Mouse (Mus musculus): ENCODE results near the gene Tprn.
A peak's percentile ranks its signal among the peaks of the same experiment; 100 is the strongest.

The Tprn gene

DNA sequence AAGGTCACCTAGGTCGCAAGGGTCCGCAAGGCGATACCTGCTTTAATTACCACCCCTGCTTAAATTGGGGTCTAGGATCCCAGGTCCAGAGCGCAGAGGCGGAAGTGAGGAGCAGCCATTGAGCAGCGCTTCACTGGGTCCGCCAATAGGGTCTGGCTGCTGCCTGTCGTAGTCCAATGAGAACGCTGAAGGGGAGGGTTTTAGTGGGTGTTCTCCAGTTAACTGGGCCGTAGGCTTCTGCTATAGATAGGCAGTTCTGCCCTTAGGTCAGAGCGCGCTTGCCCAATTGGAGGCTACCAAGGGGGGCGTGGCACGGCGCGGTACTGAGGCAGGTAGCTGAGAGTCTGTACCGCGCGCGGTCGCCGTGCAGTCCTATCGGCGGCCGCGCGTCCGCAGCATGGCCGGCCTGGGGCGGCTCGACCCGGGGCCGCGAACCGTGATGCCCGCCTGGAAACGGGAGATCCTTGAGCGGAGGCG is at the start of gene Tprn:
TSS of gene Tprn (plus strand) at position 328 of the 477 bp plus-strand sequence.
- peak; percentile 96 for DNase-seq (ENCODE audit: low read depth, low spot score)

DNA sequence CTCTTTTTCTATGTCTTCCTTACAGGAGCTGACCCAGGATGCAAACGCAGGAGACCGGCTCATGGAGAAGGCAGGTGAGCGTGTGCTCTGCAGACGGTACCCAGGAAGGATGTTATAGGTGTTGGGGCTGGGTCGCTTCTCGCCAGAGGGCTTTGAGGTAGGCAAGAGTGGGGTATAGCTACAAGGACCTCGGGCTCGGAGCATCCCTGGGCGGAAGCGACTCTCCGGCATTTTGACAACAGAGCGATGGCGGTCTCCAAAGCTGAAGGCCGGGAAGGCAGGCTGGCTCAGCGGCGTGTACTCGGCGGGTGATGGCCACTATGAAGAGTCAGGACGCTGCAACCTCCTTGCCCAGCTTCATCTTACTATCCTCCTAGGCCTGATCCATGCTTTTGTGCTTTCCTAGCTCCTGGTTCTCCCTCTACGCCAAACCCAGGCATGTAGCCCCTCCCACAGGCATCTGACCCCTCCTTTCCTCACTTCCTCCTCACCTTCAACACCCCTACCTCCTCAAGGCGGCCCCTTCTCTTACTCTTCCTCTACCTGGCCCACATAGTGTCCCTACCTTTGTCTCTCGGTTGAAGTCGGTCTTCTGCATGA is 49.1 kb upstream of the Tprn start:
- no peak for DNase-seq (ENCODE audit: low read depth, low spot score)

DNA sequence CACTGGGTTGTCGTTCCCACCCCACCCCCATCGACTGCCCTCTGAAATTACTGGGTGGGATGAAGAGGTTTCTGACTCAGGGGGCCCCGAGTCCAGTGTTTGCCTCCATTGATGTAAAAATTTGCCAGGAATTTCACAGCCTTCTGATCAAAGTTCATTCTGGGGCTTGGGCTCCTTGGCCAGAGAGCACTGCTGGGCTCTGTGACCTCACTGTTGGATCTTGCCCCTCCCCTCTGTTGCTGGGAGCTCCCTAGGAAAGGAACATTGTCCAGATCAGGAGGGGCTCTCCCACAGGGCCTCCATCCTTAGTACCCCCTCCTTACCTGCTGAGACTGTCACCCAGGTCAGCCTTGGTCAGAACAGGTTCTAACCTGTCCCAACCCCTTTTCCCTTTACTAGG is 48.0 kb upstream of the Tprn start, which contains the start of gene Stpg3:
TSS of gene Stpg3 (minus strand) at position 194 of the 400 bp plus-strand sequence.
- no peak for DNase-seq (ENCODE audit: low read depth, low spot score)

DNA sequence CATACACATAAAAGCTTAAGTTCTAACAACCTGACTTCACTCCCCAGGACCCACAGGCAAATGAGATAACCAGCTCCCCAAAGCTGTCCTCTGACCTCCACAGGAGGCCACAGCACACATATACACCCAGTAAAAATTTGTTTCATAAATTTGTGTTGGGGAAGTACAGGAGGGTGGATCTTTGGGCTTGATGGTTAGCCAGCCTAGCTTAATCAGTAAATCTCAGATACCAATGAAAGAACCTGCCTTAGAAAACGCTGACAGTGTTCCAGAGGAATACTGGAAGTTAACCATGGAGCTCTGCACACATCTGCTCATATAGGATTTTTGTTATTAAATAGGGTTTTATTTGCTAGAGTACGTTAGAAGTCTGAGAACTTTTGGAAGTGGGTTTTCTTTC is 44.8 kb upstream of the Tprn start:
- no peak for DNase-seq (ENCODE audit: low read depth, low spot score)

DNA sequence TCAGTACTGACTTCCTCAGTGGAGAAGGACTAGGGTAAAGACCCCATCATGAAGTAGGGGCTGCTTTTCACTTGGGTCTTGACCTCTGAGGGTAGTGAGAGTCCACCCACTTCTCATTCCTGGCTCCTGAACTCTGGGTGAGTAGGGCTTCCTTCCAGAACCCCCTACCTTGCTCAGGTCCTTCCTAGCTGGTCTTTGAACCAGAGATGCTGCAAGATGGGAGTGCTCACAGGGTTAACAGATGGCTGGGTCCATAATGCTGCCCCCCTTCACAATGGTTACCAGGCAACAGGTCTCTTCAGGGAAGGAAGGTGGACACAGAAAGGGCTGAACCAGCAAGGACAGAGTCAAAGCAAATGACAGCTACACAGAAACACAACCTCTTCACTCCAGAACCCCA is 44.0 kb upstream of the Tprn start, which contains the start of gene Fam166a:
TSS of gene Fam166a (plus strand) at position 301 of the 400 bp plus-strand sequence.
- no peak for DNase-seq (ENCODE audit: low read depth, low spot score)

DNA sequence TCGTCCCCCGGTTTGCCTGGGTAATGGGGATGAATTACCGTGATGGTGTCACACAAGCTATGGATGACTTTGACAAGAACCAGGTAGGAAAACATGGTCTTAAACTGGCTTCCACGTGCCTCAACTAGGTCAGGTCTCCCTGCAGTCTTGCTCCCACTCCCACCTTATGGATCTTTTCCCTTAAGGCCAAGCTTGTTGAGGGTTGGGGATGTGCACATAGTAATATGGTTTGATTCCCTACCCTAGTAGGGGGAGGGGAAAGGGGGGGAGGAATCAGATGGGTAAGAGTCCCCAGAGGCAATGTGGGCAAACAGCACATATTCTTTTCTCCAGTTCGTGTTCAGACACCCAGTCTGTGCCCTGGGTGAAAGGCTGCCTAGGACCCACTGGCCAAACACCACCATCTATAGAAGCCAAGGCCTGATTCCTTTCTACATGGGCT is 41.1 kb upstream of the Tprn start:
- DNase-seq (ENCODE audit: low read depth, low spot score): no peak

DNA sequence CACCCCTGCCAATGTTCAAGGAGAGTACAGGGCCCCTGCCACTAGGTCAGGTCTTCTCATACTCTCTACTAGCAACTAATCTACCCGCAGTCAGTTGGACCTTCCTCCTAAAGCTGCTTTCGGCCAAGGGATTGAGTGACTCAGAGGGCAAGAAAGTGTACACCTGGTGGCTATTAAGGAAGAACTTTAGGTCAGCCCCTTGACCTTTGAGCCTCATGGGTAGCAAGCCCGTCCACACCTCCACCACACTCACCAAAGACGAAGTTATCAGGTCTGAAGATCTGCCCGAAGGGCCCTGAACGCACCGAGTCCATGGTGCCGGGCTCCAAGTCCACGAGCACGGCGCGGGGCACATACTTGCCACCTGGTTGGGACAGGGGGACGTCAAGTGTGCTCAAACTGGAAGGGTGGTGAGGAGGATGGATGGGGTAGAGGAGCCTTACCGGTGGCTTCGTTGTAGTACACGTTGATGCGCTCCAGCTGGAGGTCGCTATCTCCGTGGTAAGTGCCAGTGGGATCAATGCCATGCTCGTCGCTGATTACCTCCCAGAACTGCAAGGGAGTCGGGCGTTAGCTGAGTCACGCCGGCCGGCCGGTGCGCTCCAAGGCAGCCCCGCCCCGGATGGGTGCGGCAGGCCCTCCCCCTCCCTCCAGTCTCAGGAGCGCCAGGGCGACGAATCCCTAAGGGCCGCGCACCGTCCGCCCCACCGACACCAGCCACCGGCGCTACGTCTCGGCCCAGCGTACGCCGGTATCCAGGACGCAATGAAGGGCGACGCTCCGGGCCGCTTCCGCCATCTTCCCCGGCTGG is 38.5 kb upstream of the Tprn start:
- no peak for DNase-seq (ENCODE audit: low read depth, low spot score)

DNA sequence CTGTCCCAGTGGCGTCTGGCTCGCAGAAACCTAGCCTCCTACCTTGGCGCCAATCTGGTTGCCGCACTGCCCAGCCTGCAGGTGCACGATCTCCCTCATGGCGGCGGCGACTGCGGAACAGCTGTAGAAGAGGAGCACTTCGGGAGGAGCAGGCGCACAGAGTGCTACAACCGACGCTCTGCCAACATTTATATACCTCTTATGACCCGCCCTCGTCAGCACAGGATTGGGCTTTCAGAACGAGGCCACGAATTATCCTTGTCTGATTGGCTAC is 38.0 kb upstream of the Tprn start, which contains the start of gene Tubb4b:
TSS of gene Tubb4b (minus strand) at position 211 of the 274 bp plus-strand sequence.
- peak; percentile 99 for DNase-seq (ENCODE audit: low read depth, low spot score)

DNA sequence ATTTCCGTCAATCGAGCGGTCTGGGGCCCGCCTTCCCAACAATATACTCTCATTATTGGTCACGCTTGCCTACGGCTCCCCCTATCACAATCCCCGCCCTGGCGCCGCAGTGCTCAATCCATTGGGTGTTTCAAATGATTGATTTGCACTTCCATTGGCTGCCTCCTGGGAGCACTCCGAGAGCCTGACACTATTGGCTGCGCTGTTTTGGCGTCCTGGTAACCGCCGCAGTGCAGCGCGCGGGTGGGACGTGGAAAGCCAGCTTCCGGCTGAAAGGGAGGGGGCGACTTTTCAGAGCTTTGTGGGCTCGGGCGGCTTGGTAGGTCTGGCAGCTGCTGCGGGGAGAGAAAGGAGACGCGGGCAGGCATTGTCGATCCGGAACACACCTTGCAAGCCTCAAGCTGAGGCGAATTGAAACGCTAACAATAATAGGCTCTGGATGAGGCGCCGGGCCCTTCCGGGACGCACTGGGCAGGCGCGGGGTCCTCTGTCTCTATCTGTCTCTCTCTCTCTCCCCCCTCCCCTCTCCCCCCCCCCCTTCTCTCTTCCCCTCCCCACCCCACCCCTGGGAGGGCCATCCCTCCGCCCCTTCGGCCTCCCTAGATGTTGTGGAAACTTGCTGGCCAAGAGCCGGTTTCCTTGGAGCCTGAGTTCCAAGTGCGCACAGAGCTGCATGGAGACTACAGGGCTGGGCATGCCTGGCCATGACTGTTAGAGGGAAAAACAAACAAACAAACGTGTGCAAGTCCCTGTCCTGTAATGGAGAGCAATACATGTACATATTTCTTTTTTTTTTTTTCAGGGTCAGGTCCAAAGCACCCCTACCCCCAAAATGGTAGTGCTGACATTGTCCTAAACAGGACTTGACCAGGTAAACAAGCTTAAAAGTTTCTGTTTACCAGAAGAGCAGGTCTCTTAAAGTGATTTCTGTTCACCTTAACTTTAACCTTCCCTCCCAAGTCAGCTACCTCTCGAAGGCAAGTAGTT is 37.4 kb upstream of the Tprn start:
- DNase-seq (ENCODE audit: low read depth, low spot score): no peak

DNA sequence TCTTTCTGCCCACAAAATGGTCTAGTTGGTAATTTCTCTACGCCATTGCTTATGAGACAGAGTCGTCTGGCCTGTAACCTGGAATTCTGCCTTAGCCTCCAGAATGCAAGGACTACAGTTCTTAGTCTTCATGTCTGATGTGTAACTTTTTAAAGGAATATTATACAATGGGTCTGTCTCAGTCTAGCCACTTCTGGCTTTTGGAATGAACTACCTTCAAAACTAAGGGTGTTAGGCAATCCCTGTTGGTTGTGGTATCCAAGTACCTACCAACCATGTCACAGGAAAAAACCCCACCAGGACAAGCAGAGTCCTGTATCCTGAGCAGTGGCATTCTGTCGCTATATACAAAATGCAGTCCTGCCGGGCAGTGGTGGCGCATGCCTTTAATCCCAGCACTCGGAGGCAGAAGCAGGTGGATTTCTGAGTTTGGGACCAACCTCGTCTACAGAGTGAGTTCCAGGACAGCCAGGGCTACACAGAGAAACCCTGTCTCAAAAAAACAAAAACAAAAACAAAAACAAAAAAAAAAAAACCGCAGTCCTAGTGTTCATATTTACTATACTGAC is 36.5 kb upstream of the Tprn start:
- no peak for DNase-seq (ENCODE audit: low read depth, low spot score)

DNA sequence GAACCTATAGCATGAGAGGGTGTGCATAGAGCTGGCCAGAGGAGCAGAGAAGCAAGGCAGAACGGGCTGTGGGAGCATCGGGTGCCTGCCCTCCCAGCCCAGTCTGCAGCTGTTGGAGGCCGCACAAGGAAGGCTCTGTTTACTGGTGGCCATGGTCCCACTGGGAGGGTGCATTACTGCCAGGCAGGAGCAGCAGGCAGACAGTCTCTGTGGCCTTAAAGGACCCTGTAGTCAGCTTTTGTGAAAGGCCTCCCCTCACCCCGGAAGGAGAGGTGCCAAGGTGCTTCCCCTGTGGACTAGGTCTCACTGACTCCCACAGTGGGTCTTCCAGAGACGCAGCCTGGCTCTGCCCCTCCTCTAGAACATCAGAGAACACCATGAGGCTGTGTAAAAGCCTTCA is 35.6 kb upstream of the Tprn start:
- no peak for DNase-seq (ENCODE audit: low read depth, low spot score)

DNA sequence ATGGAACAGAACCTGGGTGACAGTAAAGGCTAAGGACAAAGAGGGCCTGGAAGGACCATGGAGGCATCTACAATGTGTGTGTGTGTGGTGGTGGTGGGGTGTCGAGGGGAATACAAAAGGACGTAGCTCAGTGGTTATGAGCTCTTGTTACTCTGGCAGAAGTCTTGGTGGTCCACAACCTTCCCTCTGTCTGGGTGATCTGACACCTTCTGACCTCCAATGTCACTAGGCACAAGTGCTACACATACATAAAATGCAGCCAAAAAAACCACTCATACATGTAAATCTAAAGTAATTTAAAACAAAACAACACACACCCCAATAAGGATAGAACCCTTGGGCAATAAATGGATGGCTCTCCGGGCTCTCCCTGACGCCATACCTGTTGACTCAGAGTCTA is 35.0 kb upstream of the Tprn start:
- no peak for DNase-seq (ENCODE audit: low read depth, low spot score)

DNA sequence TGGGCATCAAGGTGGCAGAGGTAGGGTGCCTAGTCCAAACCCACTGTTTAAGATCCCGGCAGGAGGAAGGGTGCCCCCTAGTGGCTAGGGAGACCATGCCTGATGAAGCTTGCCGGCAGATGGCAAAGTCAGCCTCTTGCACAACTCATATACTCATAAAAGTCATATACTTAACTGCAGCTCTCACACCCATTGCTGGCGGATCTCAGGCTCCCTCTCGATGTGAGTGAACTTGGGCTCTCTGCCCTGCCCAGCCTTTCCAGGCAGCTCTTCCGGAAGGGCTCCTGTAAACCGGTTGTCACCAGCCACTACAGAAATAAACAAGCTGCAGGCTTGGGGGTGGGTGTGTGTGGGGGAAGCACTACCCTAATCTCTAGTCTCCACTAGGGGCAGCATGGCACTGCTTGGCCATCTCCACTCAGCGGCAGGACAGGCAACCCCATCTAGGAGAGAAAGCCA is 34.0 kb upstream of the Tprn start:
- peak; percentile 91 for DNase-seq (ENCODE audit: low read depth, low spot score)

DNA sequence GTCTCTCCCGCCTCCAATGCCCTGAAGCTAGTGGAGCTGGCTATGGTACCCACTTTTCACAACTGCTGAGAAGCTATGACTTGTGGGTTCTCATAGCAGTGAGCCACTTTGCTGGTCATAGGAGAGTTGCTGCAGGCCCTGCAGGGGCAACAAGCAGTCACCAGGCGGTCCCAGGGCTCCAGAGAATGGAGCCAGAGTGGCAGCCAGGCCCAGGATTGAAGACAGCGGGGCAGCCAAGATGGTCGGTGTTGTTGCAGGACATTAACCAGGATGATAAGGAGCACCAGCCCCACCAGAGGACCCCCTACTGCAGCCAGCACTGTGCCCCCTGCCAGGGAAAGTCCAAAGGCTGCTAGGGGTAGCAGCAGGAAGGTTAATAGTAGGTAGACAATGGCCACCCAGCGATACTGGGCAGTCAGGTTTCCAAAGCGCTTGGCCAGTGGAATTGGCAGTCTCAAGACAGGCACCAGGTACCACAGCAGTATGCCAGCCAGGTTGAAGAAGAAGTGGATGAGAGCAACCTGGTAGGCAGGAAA is 33.4 kb upstream of the Tprn start:
- DNase-seq (ENCODE audit: low read depth, low spot score): no peak

DNA sequence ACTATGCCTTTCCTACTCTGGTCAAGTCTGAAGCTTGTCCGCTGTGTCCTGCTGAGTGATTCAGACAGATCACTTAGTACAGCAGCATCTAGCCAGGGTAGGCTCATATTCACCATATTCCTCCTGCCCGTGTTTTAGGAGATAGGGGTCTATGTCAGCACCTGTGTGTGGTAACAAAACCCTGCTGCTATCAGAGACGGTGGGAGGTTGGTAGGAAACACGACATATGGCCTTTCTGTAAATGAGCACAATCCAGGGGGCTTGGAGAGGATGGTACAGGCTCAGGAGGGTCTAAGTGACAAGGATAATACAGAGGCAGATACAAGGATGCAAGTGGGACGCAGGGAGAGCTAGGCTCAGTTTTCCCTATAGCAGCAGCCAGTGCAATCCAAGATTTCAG is 32.8 kb upstream of the Tprn start:
- no peak for DNase-seq (ENCODE audit: low read depth, low spot score)

DNA sequence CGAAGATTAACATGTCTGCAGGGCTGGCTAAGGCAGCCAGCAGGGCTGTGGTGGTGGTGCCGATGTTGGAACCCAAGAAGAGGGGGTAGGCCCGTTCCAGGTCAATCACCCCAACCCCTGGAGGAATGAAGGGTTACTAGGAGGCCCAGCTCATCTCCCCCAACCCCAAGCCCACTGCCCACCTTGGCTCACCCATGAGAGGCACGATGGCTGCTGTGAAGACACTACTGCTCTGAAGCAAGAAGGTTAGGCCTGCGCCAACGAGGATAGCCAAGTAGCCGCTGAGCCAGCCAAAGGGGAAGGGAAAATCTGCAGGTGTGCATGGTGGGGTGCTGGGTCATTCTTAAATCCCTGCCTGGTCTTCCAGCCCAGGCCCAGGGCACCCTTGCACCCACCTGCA is 31.8 kb upstream of the Tprn start:
- DNase-seq (ENCODE audit: low read depth, low spot score): no peak

DNA sequence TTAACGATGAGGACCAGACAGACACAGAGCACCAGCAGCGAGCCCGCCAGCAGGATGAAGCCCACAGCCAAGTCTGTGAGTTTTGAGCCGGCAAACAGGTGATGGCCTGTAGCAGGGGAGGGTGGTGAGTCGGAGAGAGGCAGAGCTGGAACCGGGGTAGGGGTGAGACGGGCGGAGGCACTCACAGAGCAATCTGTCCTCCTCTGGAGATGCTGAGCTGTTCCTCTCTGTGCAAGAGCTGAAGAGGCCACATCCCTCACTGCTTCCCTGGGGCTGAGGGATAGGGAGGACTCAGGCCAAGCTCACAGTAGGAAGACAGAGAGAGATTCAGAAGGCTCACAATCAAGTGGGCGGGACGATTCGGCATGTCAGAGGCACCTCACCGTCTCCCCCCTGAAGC is 31.4 kb upstream of the Tprn start:
- no peak for DNase-seq (ENCODE audit: low read depth, low spot score)

DNA sequence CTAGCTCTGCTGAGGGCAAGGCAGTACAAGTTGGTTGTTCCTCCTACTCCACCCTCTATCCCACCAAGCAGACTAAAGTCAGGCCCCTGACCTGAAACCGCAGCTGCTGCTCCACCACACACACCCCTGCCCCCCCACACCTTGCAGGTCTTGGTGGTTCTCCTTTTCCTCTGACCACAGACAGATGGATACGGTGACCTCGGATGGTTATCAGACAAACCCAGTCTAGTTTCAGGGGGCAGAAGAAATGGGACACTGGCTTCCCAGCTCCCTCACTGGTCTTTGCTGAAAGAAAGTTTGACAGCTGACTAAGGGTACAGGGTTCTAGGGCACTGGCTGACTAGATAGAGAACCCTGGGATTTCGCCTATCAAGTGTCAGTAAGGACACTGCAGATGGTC is 29.0 kb upstream of the Tprn start:
- no peak for DNase-seq (ENCODE audit: low read depth, low spot score)

DNA sequence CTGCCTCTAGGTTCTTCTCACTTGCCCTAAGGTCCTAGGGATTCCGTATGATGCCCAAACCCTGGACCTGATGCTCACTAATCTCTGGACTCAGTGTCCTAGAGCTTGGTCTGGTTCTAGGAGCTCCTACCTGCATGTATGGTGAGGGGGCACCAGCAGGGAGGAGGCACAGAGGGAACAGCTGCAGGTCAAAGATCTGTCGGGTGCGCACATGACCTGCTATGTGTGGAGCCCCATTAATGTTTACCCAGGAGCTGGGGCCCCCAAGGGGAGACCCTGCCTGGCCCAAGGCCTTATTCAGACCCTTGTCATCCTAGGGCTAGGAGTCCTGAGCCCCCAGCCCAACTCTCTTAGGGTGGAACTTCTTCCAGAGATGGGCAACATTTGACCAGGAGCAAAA is 28.4 kb upstream of the Tprn start, which contains the start of gene Slc34a3:
TSS of gene Slc34a3 (minus strand) at position 315 of the 400 bp plus-strand sequence.
- no peak for DNase-seq (ENCODE audit: low read depth, low spot score)

DNA sequence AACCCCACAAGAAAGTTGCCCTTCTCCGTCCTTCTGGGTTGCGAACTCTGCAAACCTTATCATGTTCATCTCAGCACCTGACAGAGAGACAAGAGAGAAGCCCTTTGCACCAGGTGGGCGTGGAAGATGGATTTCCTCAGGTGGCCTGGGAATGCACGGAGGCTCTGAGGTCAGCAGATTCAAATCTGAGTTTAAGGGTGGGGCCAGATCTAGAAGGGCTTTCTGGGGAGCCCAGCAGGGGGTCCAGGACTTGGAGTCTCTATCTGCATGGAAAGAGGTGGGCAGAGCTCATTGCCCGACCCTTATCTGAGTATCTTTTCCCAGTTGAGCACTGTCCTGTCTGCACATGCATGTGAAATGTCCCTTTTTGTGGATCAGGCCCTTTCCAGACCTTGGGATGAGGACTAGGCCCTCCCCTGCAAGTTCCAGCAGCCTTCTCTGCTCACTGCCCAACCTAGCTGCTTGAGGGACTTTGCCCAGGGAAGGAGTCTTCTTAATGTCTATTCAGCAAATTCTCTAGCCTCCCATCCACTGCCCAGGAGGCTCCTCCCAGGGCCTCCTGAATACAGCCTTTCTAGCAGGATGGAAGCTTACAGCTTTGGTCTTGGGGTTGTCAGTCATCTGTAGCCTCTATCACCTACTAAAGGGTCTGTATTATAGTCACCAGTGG is 27.7 kb upstream of the Tprn start:
- no peak for DNase-seq (ENCODE audit: low read depth, low spot score)

DNA sequence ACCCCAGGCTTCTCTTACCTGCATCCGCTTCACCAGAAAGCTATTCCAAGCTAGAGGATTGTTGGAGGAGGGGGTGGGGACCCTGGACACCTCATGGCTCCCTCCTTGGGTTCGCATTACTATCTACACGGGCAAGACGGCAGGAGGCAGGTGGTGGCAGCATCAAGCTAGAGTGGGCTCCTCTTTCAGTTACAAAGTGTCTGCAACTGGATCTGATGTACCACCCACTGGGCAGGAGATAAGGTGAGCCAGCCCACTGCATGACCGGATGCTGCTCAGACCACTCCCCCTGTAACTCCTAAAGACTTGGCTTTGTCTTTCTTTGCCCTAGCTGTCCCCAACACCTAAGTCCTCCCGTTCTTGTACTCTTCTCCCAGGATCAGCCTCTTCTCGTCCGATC is 25.8 kb upstream of the Tprn start, which contains the start of gene Rnf224:
TSS of gene Rnf224 (minus strand) at position 174 of the 400 bp plus-strand sequence.
- no peak for DNase-seq (ENCODE audit: low read depth, low spot score)
